ENCODE assay signal across 9 mouse cellular contexts in the genomic region with DNA sequence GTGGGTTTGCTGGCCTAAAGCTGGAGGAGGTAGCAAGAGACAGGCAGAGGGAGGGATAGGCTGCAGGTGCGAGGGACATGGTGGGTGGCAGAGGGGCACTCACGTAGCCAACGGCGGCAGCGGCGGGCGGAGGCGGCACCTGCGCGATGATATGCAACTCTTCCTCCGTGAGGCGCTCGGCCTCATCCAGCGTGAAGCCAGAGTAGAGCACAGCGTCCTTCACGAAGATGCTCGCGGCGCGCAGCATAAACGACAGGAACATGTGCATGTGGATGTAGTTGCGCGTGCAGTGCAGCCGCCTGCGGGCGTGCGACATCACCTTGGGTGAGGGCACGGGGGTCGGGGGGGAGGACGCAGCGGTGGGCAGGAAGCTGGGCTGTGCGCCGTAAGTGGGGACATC. TPM values are rescaled to one million over a fixed set of nuclear protein-coding genes. Genes with fewer than 3 reads are reported as not detected.
A peak's percentile ranks its signal among the peaks of the same experiment; 100 is the strongest.
DNase-seq lines count a peak whose midpoint lies in the region; ATAC-seq and TF ChIP-seq lines count a peak whose summit lies in the region.
"Had no signal": no experiment of that assay in that cellular context is flagged by ENCODE, and none has a peak within 500 bp of the region (broad histone marks: within the 10 kb centered on the region; RNA-seq: fewer than 3 reads in every experiment).

No protein-coding gene starts in this region.

- 16% methylated on average over 33 of the region's 33 CpGs for WGBS in hindbrain, embryonic 14.5 days
- 15% methylated on average over 33 of the region's 33 CpGs for WGBS in neural tube, embryonic 14.5 days

- H3K27ac ChIP-seq in cortical plate, adult 2 months (ENCODE audit: insufficient read depth, low read length), result no peak overlapping the region
- no peak overlapping the region for H3K27ac ChIP-seq in hindbrain, embryonic 14.5 days
- H3K27ac ChIP-seq in neural tube, embryonic 14.5 days (ENCODE audit: low read depth, low read length), result no peak overlapping the region

- peak; percentile 31 to 38 for DNase-seq in left cerebral cortex, adult 18-20 months (ENCODE audit: low spot score in 2 of 2)
- DNase-seq in left cerebral cortex, adult 11 months (ENCODE audit: low spot score), result no peak
- no peak for DNase-seq in hindbrain, embryonic 14.5 days (ENCODE audit: low spot score)
- DNase-seq in gastrocnemius, adult 8-10 months (ENCODE audit: low spot score in 2 of 2), result no peak
- no peak for DNase-seq in adipocyte (ENCODE audit: low spot score)
- no peak for DNase-seq in cerebellum, adult 9-10 months

- no peak for TF ChIP-seq CTCF in cortical plate, adult 2 months (IDR thresholded peaks at IDR 0.05; ENCODE audit: extremely low read depth, insufficient read depth, low read length)

- TF ChIP-seq POLR2A in cortical plate, adult 2 months (IDR thresholded peaks at IDR 0.05; ENCODE audit: extremely low read depth, insufficient read depth, low read length), result no peak

- no peak for ATAC-seq in hindbrain, embryonic 14.5 days (ENCODE audit: low FRiP score)
- peak; percentile 38; the same call in 1 of the 2 replicates for ATAC-seq in neural tube, embryonic 14.5 days (ENCODE audit: low read depth)

- peak overlapping the region; percentile 47 for H3K9ac ChIP-seq in hindbrain, embryonic 14.5 days
- H3K9ac ChIP-seq in neural tube, embryonic 14.5 days (replicated peaks; ENCODE audit: low read depth, low read length), result peak overlapping the region; percentile 16; the same call in 1 of the 2 replicates

- no peaks in the 10 kb centered on the region for H3K9me3 ChIP-seq in hindbrain, embryonic 14.5 days (ENCODE audit: control insufficient read depth, low read length)
- H3K9me3 ChIP-seq in neural tube, embryonic 14.5 days (ENCODE audit: control insufficient read depth, low read length), result no peaks in the 10 kb centered on the region

- peaks cover 18% of the 10 kb centered on the region for H3K27me3 ChIP-seq in hindbrain, embryonic 14.5 days (ENCODE audit: control insufficient read depth, insufficient read depth, low read length)
- H3K27me3 ChIP-seq in neural tube, embryonic 14.5 days (ENCODE audit: control insufficient read depth, insufficient read depth, low read length), result no peaks in the 10 kb centered on the region

- H3K4me1 ChIP-seq in cortical plate, adult 2 months (ENCODE audit: control insufficient read depth, insufficient read depth, low read length), result peaks cover 3% of the 10 kb centered on the region; the same call in 1 of the 2 replicates
- H3K4me1 ChIP-seq in hindbrain, embryonic 14.5 days (replicated peaks; ENCODE audit: control insufficient read depth, insufficient read depth, low read length), result peaks cover 19% of the 10 kb centered on the region; the same call in 1 of the 2 replicates
- peaks cover 12% of the 10 kb centered on the region; the same call in 1 of the 2 replicates for H3K4me1 ChIP-seq in neural tube, embryonic 14.5 days (ENCODE audit: control insufficient read depth, insufficient read depth, low read length)

- H3K4me3 ChIP-seq in cortical plate, adult 2 months (ENCODE audit: insufficient read depth, low read length), result peak overlapping the region; percentile 8
- H3K4me3 ChIP-seq in hindbrain, embryonic 14.5 days (replicated peaks; ENCODE audit: low read length), result peak overlapping the region; percentile 24
- H3K4me3 ChIP-seq in neural tube, embryonic 14.5 days (ENCODE audit: low read depth, low read length), result peak overlapping the region; percentile 8; the same call in 1 of the 2 replicates

- H3K36me3 ChIP-seq in hindbrain, embryonic 14.5 days (replicated peaks; ENCODE audit: control insufficient read depth, insufficient read depth), result no peaks in the 10 kb centered on the region
- H3K36me3 ChIP-seq in neural tube, embryonic 14.5 days (ENCODE audit: control insufficient read depth, insufficient read depth, low read length), result no peaks in the 10 kb centered on the region

- peak overlapping the region; percentile 60 for H3K4me2 ChIP-seq in hindbrain, embryonic 14.5 days (replicated peaks)
- H3K4me2 ChIP-seq in neural tube, embryonic 14.5 days (ENCODE audit: low read depth, low read length), result peak overlapping the region; percentile 43

RNA-seq across cellular contexts. Expression of a gene that starts 14.8 kb away (rescaled TPM):
- total RNA-seq in left cerebral cortex, adult 18-20 months (2021), result not detected
- 0.13 and 0.30 TPM in 2 replicates for polyA plus RNA-seq in cortical plate, adult 2 months (2012; rRNA removed)
- 0.26 and 0.43 TPM in 2 replicates for polyA plus RNA-seq in hindbrain, embryonic 14.5 days (2014; fragmentation: Nextera tagmentation; extraction: Ambion mirVana)
- polyA plus RNA-seq in neural tube, embryonic 14.5 days (2014; fragmentation: Nextera tagmentation; extraction: Ambion mirVana), result 0.50 and 0.66 TPM in 2 replicates
- 100 to 1,000 TPM; 644 to 855 (median 660) TPM for total RNA-seq in gastrocnemius, adult 8-10 months (2022)
- polyA plus RNA-seq: liver, adult 2 months had no signal

RNA-seq across cellular contexts. Expression of a gene that starts 20.1 kb away (rescaled TPM):
- total RNA-seq in left cerebral cortex, adult 18-20 months (2021), result 1 to 10 TPM; 5.3 to 6.9 TPM
- polyA plus RNA-seq in cortical plate, adult 2 months (2012; rRNA removed), result 8.2 and 9.0 TPM in 2 replicates
- polyA plus RNA-seq in hindbrain, embryonic 14.5 days (2014; fragmentation: Nextera tagmentation; extraction: Ambion mirVana), result 10.1 and 12.8 TPM in 2 replicates
- polyA plus RNA-seq in neural tube, embryonic 14.5 days (2014; fragmentation: Nextera tagmentation; extraction: Ambion mirVana), result 5.2 and 11.3 TPM in 2 replicates
- 1 to 10 TPM in 2 of 4 experiments, under 1 TPM in 2; 0.44 to 1.4 (median 1.0) TPM for total RNA-seq in gastrocnemius, adult 8-10 months (2022)

Comparison
In these comparisons a context has a peak if more than half of its experiments do, and no peak if none do; other contexts are left out.
1. DNase-seq: peak in left cerebral cortex, adult 18-20 months (2 of 2); none in left cerebral cortex, adult 11 months (single experiment), hindbrain, embryonic 14.5 days (single experiment), gastrocnemius, adult 8-10 months (0 of 2), adipocyte (single experiment) and cerebellum, adult 9-10 months (single experiment).
2. Peak in every context shown above with its lines, with median percentiles within 50 percentile points of each other: H3K4me3 ChIP-seq.